21 mouse cellular contexts compared by ENCODE assay signal in the genomic region with DNA sequence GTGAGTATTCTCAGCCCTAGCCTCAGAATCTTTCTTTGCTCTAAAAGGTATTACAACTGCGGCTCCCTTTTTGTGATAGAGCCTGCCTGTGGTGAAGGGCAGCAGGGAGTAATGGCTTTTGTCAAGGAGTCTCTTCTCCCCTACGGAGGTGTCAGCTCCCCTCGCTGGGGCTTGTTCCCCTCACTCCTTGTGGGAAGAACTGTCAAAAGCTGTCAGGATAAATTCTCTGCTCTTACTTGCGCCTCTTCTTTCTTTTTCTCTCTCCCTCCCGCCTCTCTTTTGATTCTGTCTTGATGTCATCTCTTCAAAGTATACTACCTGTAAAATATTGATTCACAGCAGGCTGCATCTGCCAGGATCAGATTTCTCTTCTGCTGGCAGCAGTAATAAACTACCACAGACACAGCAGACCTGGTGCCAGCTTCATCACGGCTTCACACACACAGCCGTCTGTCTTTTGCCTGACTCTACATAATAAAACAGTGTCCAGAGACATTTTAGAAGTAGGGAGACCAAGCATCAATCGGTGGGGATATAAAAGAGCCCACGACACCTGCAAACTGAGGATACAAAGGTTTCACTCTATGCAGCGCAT.
DNase-seq lines count a peak whose midpoint lies in the region; ATAC-seq and TF ChIP-seq lines count a peak whose summit lies in the region.
"Had no signal": no experiment of that assay in that cellular context is flagged by ENCODE, and none has a peak within 500 bp of the region (broad histone marks: within the 10 kb centered on the region; RNA-seq: fewer than 3 reads in every experiment).

No protein-coding gene starts in this region.

- H3K9ac ChIP-seq in heart, embryonic 13.5 days: no peak overlapping the region
- H3K9ac ChIP-seq in kidney, postnatal 0 days (ENCODE audit: low read depth, low read length): no peak overlapping the region
- H3K9ac ChIP-seq in hindbrain, embryonic 16.5 days (ENCODE audit: low read depth, low read length): no peak overlapping the region
- no peak overlapping the region for H3K9ac ChIP-seq in midbrain, embryonic 15.5 days
- H3K9ac ChIP-seq: embryonic facial prominence, embryonic 13.5 days; intestine, embryonic 15.5 days; limb, embryonic 15.5 days; liver, postnatal 0 days had no signal

- H3K4me2 ChIP-seq in heart, embryonic 13.5 days: peak overlapping the region; percentile 38
- H3K4me2 ChIP-seq in kidney, postnatal 0 days (ENCODE audit: low read length): 0 out of 2 replicates have a peak overlapping the region, but pooled peaks have one; percentile 7
- peak overlapping the region; percentile 5; the same call in 1 of the 2 replicates for H3K4me2 ChIP-seq in hindbrain, embryonic 16.5 days (ENCODE audit: low read length)
- peak overlapping the region; percentile 16; the same call in 1 of the 2 replicates for H3K4me2 ChIP-seq in midbrain, embryonic 15.5 days
- H3K4me2 ChIP-seq: embryonic facial prominence, embryonic 13.5 days; intestine, embryonic 15.5 days; limb, embryonic 15.5 days had no signal

- no peak for DNase-seq in heart, postnatal 25 days (ENCODE audit: low spot score)
- DNase-seq in kidney, postnatal 0 days (ENCODE audit: low spot score): no peak
- no peak for DNase-seq in kidney, adult 11 months
- DNase-seq in urinary bladder, postnatal 10 days (ENCODE audit: low spot score): no peak
- DNase-seq: adrenal gland, postnatal 36 days; cerebellum, adult 8-10 months; kidney, postnatal 25 days; liver, postnatal 0 days; lung, postnatal 14 days; thymus, postnatal 14 days had no signal

- peak overlapping the region; percentile 8; the same call in 1 of the 2 replicates for H3K4me3 ChIP-seq in heart, embryonic 13.5 days
- H3K4me3 ChIP-seq in kidney, postnatal 0 days (replicated peaks; ENCODE audit: low read depth, low read length): no peak overlapping the region
- no peak overlapping the region for H3K4me3 ChIP-seq in hindbrain, embryonic 16.5 days (ENCODE audit: low read length)
- H3K4me3 ChIP-seq in midbrain, embryonic 15.5 days: no peak overlapping the region
- H3K4me3 ChIP-seq: embryonic facial prominence, embryonic 13.5 days; intestine, embryonic 15.5 days; left cerebral cortex, adult 2 months; limb, embryonic 15.5 days; megakaryocyte, embryonic 14.5 days; myocyte had no signal

- no peaks in the 10 kb centered on the region for H3K9me3 ChIP-seq in heart, embryonic 13.5 days
- no peaks in the 10 kb centered on the region for H3K9me3 ChIP-seq in kidney, postnatal 0 days (replicated peaks; ENCODE audit: low read length)
- no peaks in the 10 kb centered on the region for H3K9me3 ChIP-seq in hindbrain, embryonic 16.5 days (ENCODE audit: control insufficient read depth, low read length)
- H3K9me3 ChIP-seq in midbrain, embryonic 15.5 days: no peaks in the 10 kb centered on the region
- H3K9me3 ChIP-seq: embryonic facial prominence, embryonic 13.5 days; intestine, embryonic 15.5 days; limb, embryonic 15.5 days had no signal

- no peaks in the 10 kb centered on the region for H3K36me3 ChIP-seq in heart, embryonic 13.5 days
- H3K36me3 ChIP-seq in kidney, postnatal 0 days (ENCODE audit: insufficient read depth, low read length): no peaks in the 10 kb centered on the region
- no peaks in the 10 kb centered on the region for H3K36me3 ChIP-seq in hindbrain, embryonic 16.5 days (ENCODE audit: control insufficient read depth, insufficient read depth, low read length)
- no peaks in the 10 kb centered on the region for H3K36me3 ChIP-seq in midbrain, embryonic 15.5 days (replicated peaks)
- H3K36me3 ChIP-seq: embryonic facial prominence, embryonic 13.5 days; intestine, embryonic 15.5 days; limb, embryonic 15.5 days had no signal

- intact Hi-C loops in heart, postnatal 25 days (cut with DNase I): no loop called here

- peaks cover 5% of the 10 kb centered on the region; the same call in 1 of the 2 replicates for H3K4me1 ChIP-seq in heart, embryonic 13.5 days
- no peaks in the 10 kb centered on the region for H3K4me1 ChIP-seq in kidney, postnatal 0 days (replicated peaks; ENCODE audit: insufficient read depth, low read length)
- H3K4me1 ChIP-seq in hindbrain, embryonic 16.5 days (ENCODE audit: control insufficient read depth, insufficient read depth, low read depth, low read length): peaks cover 6% of the 10 kb centered on the region; the same call in 1 of the 2 replicates
- H3K4me1 ChIP-seq in midbrain, embryonic 15.5 days: peaks cover 23% of the 10 kb centered on the region
- H3K4me1 ChIP-seq: embryonic facial prominence, embryonic 13.5 days; intestine, embryonic 15.5 days; megakaryocyte, embryonic 14.5 days had no signal

- no peak for ATAC-seq in heart, embryonic 13.5 days (ENCODE audit: extremely low read depth, insufficient number of reproducible peaks, low FRiP score, low TSS enrichment)
- ATAC-seq in kidney, postnatal 0 days (replicated peaks; ENCODE audit: low FRiP score, low read depth): no peak
- peak; percentile 55 for ATAC-seq in hindbrain, embryonic 16.5 days
- ATAC-seq in midbrain, embryonic 15.5 days (replicated peaks): peak; percentile 65
- ATAC-seq: intestine, embryonic 15.5 days; liver, postnatal 0 days; Patski had no signal

- H3K27ac ChIP-seq in heart, embryonic 13.5 days (replicated peaks): no peak overlapping the region
- H3K27ac ChIP-seq in kidney, postnatal 0 days: no peak overlapping the region
- H3K27ac ChIP-seq in hindbrain, embryonic 16.5 days (ENCODE audit: low read depth, low read length): no peak overlapping the region
- peak overlapping the region; percentile 61 for H3K27ac ChIP-seq in midbrain, embryonic 15.5 days
- H3K27ac ChIP-seq: embryonic facial prominence, embryonic 13.5 days; intestine, embryonic 15.5 days; left cerebral cortex, adult 2 months; limb, embryonic 15.5 days; stomach, postnatal 0 days had no signal

- WGBS in heart, embryonic 13.5 days: 14% methylated on average over 10 of the region's 10 CpGs
- WGBS in kidney, postnatal 0 days: 11% methylated on average over 10 of the region's 10 CpGs
- WGBS in hindbrain, embryonic 16.5 days: 18% methylated on average over 10 of the region's 10 CpGs
- 23% methylated on average over 10 of the region's 10 CpGs for WGBS in midbrain, embryonic 15.5 days

- H3K27me3 ChIP-seq in heart, embryonic 13.5 days (replicated peaks): peaks cover 31% of the 10 kb centered on the region
- H3K27me3 ChIP-seq in kidney, postnatal 0 days (ENCODE audit: insufficient read depth, low read length): no peaks in the 10 kb centered on the region
- no peaks in the 10 kb centered on the region for H3K27me3 ChIP-seq in hindbrain, embryonic 16.5 days (replicated peaks; ENCODE audit: control insufficient read depth, insufficient read depth, low read length)
- no peaks in the 10 kb centered on the region for H3K27me3 ChIP-seq in midbrain, embryonic 15.5 days (replicated peaks)

- no peak for TF ChIP-seq CTCF in kidney, postnatal 0 days (IDR thresholded peaks at IDR 0.05; ENCODE audit: low read depth)

Comparison
In these comparisons a context has a peak if more than half of its experiments do, and no peak if none do; other contexts are left out.
1. ATAC-seq: peak in hindbrain, embryonic 16.5 days (single experiment) and midbrain, embryonic 15.5 days (single experiment); none in heart, embryonic 13.5 days (single experiment) and kidney, postnatal 0 days (single experiment).
2. Peak in every context shown above with its lines, with median percentiles within 50 percentile points of each other: H3K4me2 ChIP-seq.